Comparison of ENCODE assay signal across 2 mouse cellular contexts in the genomic region with DNA sequence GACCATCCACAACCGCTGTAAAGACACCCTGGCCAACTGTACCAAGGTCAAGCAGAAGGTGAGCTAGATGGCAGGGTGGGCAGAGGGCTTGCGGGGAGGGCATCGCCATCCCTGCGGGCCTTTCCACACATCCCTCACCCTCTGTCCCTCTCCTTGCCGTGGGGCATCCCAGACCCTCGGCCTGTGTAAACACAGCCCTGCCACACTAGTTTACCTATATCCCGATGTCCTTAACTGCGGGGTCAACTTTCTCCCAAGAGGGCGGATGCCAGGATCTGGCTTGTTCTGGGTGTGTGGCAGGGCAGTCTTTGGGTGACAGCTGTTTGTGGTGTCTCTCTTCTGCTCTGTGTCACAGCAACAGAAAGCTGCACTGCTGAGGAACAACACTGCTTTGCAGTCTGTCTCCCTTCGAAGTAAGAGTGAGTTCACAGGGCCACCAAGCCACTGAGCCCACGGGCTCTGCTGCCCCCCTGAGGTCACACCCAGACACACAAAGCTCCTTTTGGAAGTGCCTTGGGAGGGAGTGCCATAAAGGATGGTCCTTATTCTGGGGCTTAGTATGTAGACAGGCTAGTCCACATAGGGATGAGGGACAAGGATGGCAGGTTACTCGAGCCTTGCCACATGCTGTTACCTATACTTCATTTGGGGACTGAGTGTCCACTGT.
A peak's percentile ranks its signal among the peaks of the same experiment; 100 is the strongest.
TF ChIP-seq lines count a peak whose summit lies in the region.

No protein-coding gene starts in this region.

TF ChIP-seq in C2C12, 6 proteins besides CTCF, POLR2A, EP300 and RAD21:
- peak; percentile 49 for TF ChIP-seq MYOD1 (IDR thresholded peaks at IDR 0.05; ENCODE audit: control insufficient read depth, insufficient read length, low read depth)
- no peak for TF ChIP-seq USF1 (IDR thresholded peaks at IDR 0.05; ENCODE audit: low read depth)

TF ChIP-seq in MEL, 35 proteins besides CTCF, POLR2A, EP300 and RAD21:
- no peak for TF ChIP-seq MXI1 (IDR thresholded peaks at IDR 0.05; ENCODE audit: low read depth, low read length)
- TF ChIP-seq SMC3 (IDR thresholded peaks at IDR 0.05; ENCODE audit: low read depth, low read length), result peak; percentile 50
- TF ChIP-seq MAX (IDR thresholded peaks at IDR 0.05; ENCODE audit: low read length), result no peak
- TF ChIP-seq CHD1 (IDR thresholded peaks at IDR 0.05; ENCODE audit: low read depth, low read length), result no peak
